Mouse (Mus musculus): ENCODE results near the gene Faap24. TPM values are rescaled to one million over a fixed set of nuclear protein-coding genes. Genes with fewer than 3 reads are reported as not detected.

Gene Faap24
- total RNA-seq (2023), result 1 to 10 TPM; 6.8 to 8.1 TPM

GRCm38 (mm10) chr7:35396542-35397168 lies at the start of gene Faap24, which contains the start of gene Cep89:
TSS of gene Faap24 (minus strand) at chr7:35396836.
TSS of gene Cep89 (plus strand) at chr7:35397035.

Other genes with a start within 250 kb of the Faap24 start
- gene Slc7a10, start 210.5 kb downstream of the Faap24 start, total RNA-seq (2023), result not detected
- gene Lrp3, start 181.3 kb downstream of the Faap24 start, total RNA-seq (2023), result under 1 TPM in 1 of 2 experiments, not detected in 1; 0.09 TPM
- gene Gpatch1, start 78.4 kb downstream of the Faap24 start, total RNA-seq (2023), result 1 to 10 TPM; 7.6 to 9.3 TPM
- under 1 TPM; 0.13 to 0.72 TPM for gene Rhpn2, start 62.7 kb downstream of the Faap24 start, total RNA-seq (2023)
- gene Cep89, start 199 bp upstream of the Faap24 start, total RNA-seq (2023), result 10 to 100 TPM; 10.8 to 12.0 TPM
- gene Slc7a9, start 52.0 kb upstream of the Faap24 start, total RNA-seq (2023), result not detected
- not detected for gene Tdrd12, start 140.9 kb upstream of the Faap24 start, total RNA-seq (2023)
- gene Nudt19, start 159.5 kb upstream of the Faap24 start, total RNA-seq (2023), result 10 to 100 TPM; 12.0 to 15.9 TPM
- under 1 TPM; 0.29 to 0.42 TPM for gene Rgs9bp, start 188.7 kb upstream of the Faap24 start, total RNA-seq (2023)
- gene Ankrd27, start 189.4 kb upstream of the Faap24 start, total RNA-seq (2023), result 10 to 100 TPM; 31.6 to 35.1 TPM